Mouse (Mus musculus) heart, embryonic 15.5 days (tissue): ENCODE results near the gene Tuba3b. TPM values are rescaled to one million over a fixed set of nuclear protein-coding genes. Genes with fewer than 3 reads are reported as not detected.

ENCODE experiments used
- ATAC-seq: fragments of 200-750 bp; cut with Nextera tagmentation; replicated peaks from 2 replicates; pipeline ENCODE4 v1.8.0; 2017; ENCODE audit warnings: low read depth, moderate TSS enrichment; ENCODE audit not compliant: insufficient number of reproducible peaks, insufficient read depth, low FRiP score
- H3K27ac ChIP-seq: fragments of 300-500 bp; sonication (generic); 2 replicates; pipeline ENCODE4 v1.5.1; 2015; ENCODE audit warnings: mild to moderate bottlenecking, inconsistent platforms
- H3K27me3 ChIP-seq: fragments of 300-500 bp; sonication (generic); 2 replicates; pipeline ENCODE4 v1.6.1; 2015; ENCODE audit warnings: inconsistent platforms
- H3K36me3 ChIP-seq: fragments of 300-500 bp; sonication (generic); 2 replicates; pipeline ENCODE4 v1.6.1; 2015; ENCODE audit warnings: mild to moderate bottlenecking, inconsistent platforms
- H3K4me1 ChIP-seq: fragments of 300-500 bp; sonication (generic); replicated peaks from 2 replicates; pipeline ENCODE4 v1.6.1; 2015; ENCODE audit warnings: inconsistent platforms
- H3K4me2 ChIP-seq: fragments of 300-500 bp; sonication (generic); 2 replicates; pipeline ENCODE4 v1.6.1; 2015; ENCODE audit warnings: inconsistent platforms, mild to moderate bottlenecking, moderate library complexity
- H3K4me3 ChIP-seq: fragments of 300-500 bp; sonication (generic); 2 replicates; pipeline ENCODE4 v1.5.1; 2015; ENCODE audit warnings: mild to moderate bottlenecking, inconsistent platforms
- H3K9ac ChIP-seq: fragments of 300-500 bp; sonication (generic); 2 replicates; pipeline ENCODE4 v1.6.1; 2015; ENCODE audit warnings: mild to moderate bottlenecking, inconsistent platforms
- H3K9me3 ChIP-seq: fragments of 300-500 bp; sonication (generic); replicated peaks from 2 replicates; pipeline ENCODE4 v1.6.1; 2016; ENCODE audit warnings: inconsistent platforms
- WGBS: fragments of 180-500 bp; shearing (Covaris S2); methylation state at CpG from one replicate; pipeline ENCODE4 v1.1.7; 2015; ENCODE audit warnings: mixed read lengths; 5-methylcytosine and 5-hydroxymethylcytosine counted together
- polyA plus RNA-seq: library from polyadenylated mRNA; unstranded; fragments of >200 nt; fragmentation: Nextera tagmentation; extraction: Ambion mirVana; gene quantifications from 2 replicates; pipeline ENCODE4 v1.2.1, GENCODE M21; 2015

Gene Tuba3b
- polyA plus RNA-seq, 1 experiment from 2014 or later, result 0.39 TPM

- Histone ChIP-seq H3K9me3 (no peaks in the 10 kb centered on the region; the same call in 1 of the 2 replicates), H3K36me3 (no peaks in the 10 kb centered on the region), H3K4me3 (no peak overlapping the region), H3K4me2 (no peak overlapping the region), H3K27ac (no peak overlapping the region), H3K27me3 (no peaks in the 10 kb centered on the region), H3K9ac (no peak overlapping the region), H3K4me1 (no peaks in the 10 kb centered on the region)
- no peak for ATAC-seq
- WGBS, result 80% methylated on average over 5 of the region's 5 CpGs
These were observed 37.4 kb downstream of the Tuba3b start for GRCm38 (mm10) chr6:145652986-145653385.

- Histone ChIP-seq H3K9me3 (no peaks in the 10 kb centered on the region; the same call in 1 of the 2 replicates), H3K36me3 (no peaks in the 10 kb centered on the region), H3K27ac (no peak overlapping the region), H3K4me1 (no peaks in the 10 kb centered on the region), H3K27me3 (no peaks in the 10 kb centered on the region), H3K4me3 (no peak overlapping the region), H3K4me2 (no peak overlapping the region), H3K9ac (no peak overlapping the region)
- WGBS, result 79% methylated on average over 5 of the region's 5 CpGs
- ATAC-seq, result no peak
These were observed 38.1 kb downstream of the Tuba3b start for GRCm38 (mm10) chr6:145653626-145654025.

- Histone ChIP-seq H3K9ac (no peak overlapping the region), H3K36me3 (no peaks in the 10 kb centered on the region), H3K27ac (no peak overlapping the region), H3K4me2 (no peak overlapping the region), H3K27me3 (no peaks in the 10 kb centered on the region), H3K4me3 (no peak overlapping the region), H3K9me3 (no peaks in the 10 kb centered on the region; the same call in 1 of the 2 replicates), H3K4me1 (no peaks in the 10 kb centered on the region)
- no peak for ATAC-seq
- WGBS, result 77% methylated on average over 8 of the region's 8 CpGs
These were observed 38.7 kb downstream of the Tuba3b start for GRCm38 (mm10) chr6:145654062-145654836.

GRCm38 (mm10) chr6:145655678-145656077, 40.1 kb downstream of the Tuba3b start:
- Histone ChIP-seq H3K9me3 (no peaks in the 10 kb centered on the region; the same call in 1 of the 2 replicates), H3K27ac (no peak overlapping the region), H3K4me3 (no peak overlapping the region), H3K4me2 (no peak overlapping the region), H3K27me3 (no peaks in the 10 kb centered on the region), H3K4me1 (no peaks in the 10 kb centered on the region), H3K9ac (no peak overlapping the region), H3K36me3 (no peaks in the 10 kb centered on the region)
- ATAC-seq, result no peak
- 93% methylated on average over 1 of the region's 1 CpGs for WGBS

- Histone ChIP-seq H3K9ac (no peak overlapping the region), H3K27ac (no peak overlapping the region), H3K4me2 (no peak overlapping the region), H3K4me1 (no peaks in the 10 kb centered on the region), H3K4me3 (no peak overlapping the region), H3K9me3 (no peaks in the 10 kb centered on the region; the same call in 1 of the 2 replicates), H3K36me3 (no peaks in the 10 kb centered on the region), H3K27me3 (no peaks in the 10 kb centered on the region)
- no peak for ATAC-seq
- WGBS, result 70% methylated on average over 15 of the region's 15 CpGs
These were observed 41.4 kb downstream of the Tuba3b start for GRCm38 (mm10) chr6:145656740-145657591.

- WGBS, result 56% methylated on average over 6 of the region's 6 CpGs
These were observed 43.6 kb downstream of the Tuba3b start for GRCm38 (mm10) chr6:145659116-145659515.

GRCm38 (mm10) chr6:145660943-145661342, 45.4 kb downstream of the Tuba3b start:
- Histone ChIP-seq H3K4me1 (no peaks in the 10 kb centered on the region), H3K4me2 (no peak overlapping the region), H3K9ac (no peak overlapping the region), H3K9me3 (no peaks in the 10 kb centered on the region; the same call in 1 of the 2 replicates), H3K27me3 (no peaks in the 10 kb centered on the region), H3K4me3 (no peak overlapping the region), H3K36me3 (no peaks in the 10 kb centered on the region), H3K27ac (no peak overlapping the region)
- WGBS, result 81% methylated on average over 11 of the region's 11 CpGs
- ATAC-seq, result no peak

More at GRCm38 (mm10) chr6:145659116-145659515, 43.6 kb downstream of the Tuba3b start:
- Histone ChIP-seq H3K4me2 (no peak overlapping the region), H3K36me3 (no peaks in the 10 kb centered on the region), H3K9me3 (no peaks in the 10 kb centered on the region; the same call in 1 of the 2 replicates), H3K4me3 (no peak overlapping the region), H3K9ac (no peak overlapping the region), H3K27ac (no peak overlapping the region), H3K27me3 (no peaks in the 10 kb centered on the region), H3K4me1 (no peaks in the 10 kb centered on the region)
- ATAC-seq, result no peak

- WGBS, result 60% methylated on average over 5 of the region's 5 CpGs
- no peak for ATAC-seq
- no peak overlapping the region for H3K27ac ChIP-seq
- no peak overlapping the region for H3K4me2 ChIP-seq
- no peaks in the 10 kb centered on the region for H3K36me3 ChIP-seq
- no peaks in the 10 kb centered on the region for H3K27me3 ChIP-seq
- no peaks in the 10 kb centered on the region for H3K9me3 ChIP-seq
- peaks cover 6% of the 10 kb centered on the region for H3K4me1 ChIP-seq
- no peak overlapping the region for H3K4me3 ChIP-seq
- no peak overlapping the region for H3K9ac ChIP-seq
These were observed 48.7 kb downstream of the Tuba3b start for GRCm38 (mm10) chr6:145664208-145664607.

GRCm38 (mm10) chr6:145665751-145666150, 50.2 kb downstream of the Tuba3b start:
- Histone ChIP-seq H3K4me1 (peaks cover 6% of the 10 kb centered on the region), H3K4me3 (no peak overlapping the region), H3K27me3 (no peaks in the 10 kb centered on the region), H3K4me2 (no peak overlapping the region), H3K27ac (no peak overlapping the region), H3K9me3 (no peaks in the 10 kb centered on the region), H3K36me3 (no peaks in the 10 kb centered on the region), H3K9ac (no peak overlapping the region)
- no peak for ATAC-seq
- WGBS, result 86% methylated on average over 3 of the region's 3 CpGs

- Histone ChIP-seq H3K4me2 (no peak overlapping the region), H3K4me3 (no peak overlapping the region), H3K36me3 (no peaks in the 10 kb centered on the region), H3K9ac (no peak overlapping the region), H3K27ac (no peak overlapping the region), H3K27me3 (no peaks in the 10 kb centered on the region), H3K9me3 (no peaks in the 10 kb centered on the region), H3K4me1 (peaks cover 6% of the 10 kb centered on the region)
- WGBS, result 41% methylated on average over 3 of the region's 3 CpGs
- no peak for ATAC-seq
These were observed 52.1 kb downstream of the Tuba3b start for GRCm38 (mm10) chr6:145667654-145668053.

- Histone ChIP-seq H3K27ac (no peak overlapping the region), H3K9me3 (no peaks in the 10 kb centered on the region), H3K36me3 (no peaks in the 10 kb centered on the region), H3K9ac (no peak overlapping the region), H3K4me2 (no peak overlapping the region), H3K4me1 (peaks cover 6% of the 10 kb centered on the region), H3K4me3 (no peak overlapping the region), H3K27me3 (no peaks in the 10 kb centered on the region)
- WGBS, result 59% methylated on average over 10 of the region's 10 CpGs
- no peak; the same call in 1 of the 2 replicates for ATAC-seq
These were observed 54.1 kb downstream of the Tuba3b start for GRCm38 (mm10) chr6:145669596-145670071.
